Mouse (Mus musculus): Measurements from ENCODE around the gene Spn.

The Spn gene

GRCm38 (mm10) chr7:127082271-127082670 lies 55.4 kb downstream of the Spn start:
- DNase-seq (ENCODE audit: low read depth, low spot score): peak; percentile 53
